Mouse (Mus musculus) limb, embryonic 11.5 days (tissue): ENCODE measurements around the gene Peli1. TPM values are rescaled to one million over a fixed set of nuclear protein-coding genes. Genes with fewer than 3 reads are reported as not detected.

Experiments
- ATAC-seq: fragments of 200-750 bp; cut with Nextera tagmentation; 2 replicates; pipeline ENCODE4 v1.8.0; 2017; ENCODE audit warnings: low read depth; ENCODE audit not compliant: insufficient number of reproducible peaks, low FRiP score, low TSS enrichment
- DNase-seq: peaks from one replicate; pipeline ENCODE4 v3.0.0-alpha.2; 2015; ENCODE audit warnings: low spot score
- H3K27ac ChIP-seq: fragments of 300-500 bp; sonication (generic); replicated peaks from 2 replicates; pipeline ENCODE4 v1.5.1; 2014; ENCODE audit warnings: low read depth, mild to moderate bottlenecking, low read length
- H3K27me3 ChIP-seq: fragments of 300-500 bp; sonication (generic); 2 replicates; pipeline ENCODE4 v1.6.1; 2014; ENCODE audit warnings: mild to moderate bottlenecking, low read length, mixed read lengths; ENCODE audit not compliant: control insufficient read depth, insufficient read depth
- H3K36me3 ChIP-seq: fragments of 300-500 bp; sonication (generic); 2 replicates; pipeline ENCODE4 v1.6.1; 2014; ENCODE audit warnings: mild to moderate bottlenecking, low read length, moderate library complexity, mixed read lengths; ENCODE audit not compliant: control insufficient read depth, insufficient read depth
- H3K4me1 ChIP-seq: fragments of 300-500 bp; sonication (generic); 2 replicates; pipeline ENCODE4 v1.6.1; 2014; ENCODE audit warnings: low read length, mixed read lengths; ENCODE audit not compliant: control insufficient read depth, insufficient read depth
- H3K4me2 ChIP-seq: fragments of 300-500 bp; sonication (generic); 2 replicates; pipeline ENCODE4 v1.6.1; 2014; ENCODE audit warnings: low read depth, mild to moderate bottlenecking, moderate library complexity; ENCODE audit not compliant: severe bottlenecking
- H3K4me3 ChIP-seq: fragments of 300-500 bp; sonication (generic); 2 replicates; pipeline ENCODE4 v1.5.1; 2014; ENCODE audit warnings: low read depth, low read length
- H3K9ac ChIP-seq: fragments of 300-500 bp; sonication (generic); 2 replicates; pipeline ENCODE4 v1.6.1; 2014; ENCODE audit warnings: mild to moderate bottlenecking, low read length
- H3K9me3 ChIP-seq: fragments of 300-500 bp; sonication (generic); 2 replicates; pipeline ENCODE4 v1.6.1; 2016; ENCODE audit warnings: low read length; ENCODE audit not compliant: control insufficient read depth
- WGBS: fragments of 180-500 bp; shearing (Covaris S2); extraction: QIAGEN DNeasy Blood & Tissue Kit; methylation state at CpG from one replicate; pipeline ENCODE4 v1.1.7; 2014; 5-methylcytosine and 5-hydroxymethylcytosine counted together
- polyA plus RNA-seq: library from polyadenylated mRNA; unstranded; fragments of >200 nt; fragmentation: Nextera tagmentation; extraction: Ambion mirVana; gene quantifications from 2 replicates; pipeline ENCODE4 v1.2.1, GENCODE M21; 2014

The Peli1 gene
- polyA plus RNA-seq, 1 experiment from 2014 or later, result 75.6 TPM

- Histone ChIP-seq H3K9ac (no peak overlapping the region), H3K27ac (no peak overlapping the region), H3K4me2 (no peak overlapping the region), H3K4me3 (no peak overlapping the region), H3K36me3 (no peaks in the 10 kb centered on the region), H3K4me1 (no peaks in the 10 kb centered on the region), H3K9me3 (no peaks in the 10 kb centered on the region), H3K27me3 (no peaks in the 10 kb centered on the region)
- ATAC-seq (no peak), DNase-seq (peak; percentile 19)
- WGBS, result 52% methylated on average over 2 of the region's 2 CpGs
Measured at GRCm38 (mm10) chr11:21082711-21083110, 8.4 kb upstream of the Peli1 start.

GRCm38 (mm10) chr11:21088356-21088755, 2.7 kb upstream of the Peli1 start:
- H3K36me3 ChIP-seq, result no peaks in the 10 kb centered on the region
- H3K9me3 ChIP-seq, result no peaks in the 10 kb centered on the region
- ATAC-seq (no peak), DNase-seq (no peak)
- 0 out of 2 replicates have a peak, but pooled peaks cover under 1% of the 10 kb centered on the region for H3K4me1 ChIP-seq
- H3K4me3 ChIP-seq, result no peak overlapping the region
- no peak overlapping the region for H3K4me2 ChIP-seq
- no peak overlapping the region for H3K9ac ChIP-seq
- WGBS, result 33% methylated on average over 2 of the region's 2 CpGs
- H3K27me3 ChIP-seq, result no peaks in the 10 kb centered on the region
- H3K27ac ChIP-seq, result no peak overlapping the region

- ATAC-seq, result no peak
Measured at GRCm38 (mm10) chr11:21089571-21089970, 1.5 kb upstream of the Peli1 start.

GRCm38 (mm10) chr11:21091428-21092405, 626 bp downstream of the Peli1 start:
- peak; percentile 77 for ATAC-seq
- peak overlapping the region; percentile 98 for H3K27ac ChIP-seq
- peak overlapping the region; percentile 41; the same call in 1 of the 2 replicates for H3K4me2 ChIP-seq
- DNase-seq, result peak; percentile 72
- H3K9ac ChIP-seq, result peak overlapping the region; percentile 98
- no peaks in the 10 kb centered on the region; the same call in 1 of the 2 replicates for H3K36me3 ChIP-seq
- WGBS, result under 1% methylated on average over 95 of the region's 99 CpGs
- 0 out of 2 replicates have a peak, but pooled peaks cover 2% of the 10 kb centered on the region for H3K4me1 ChIP-seq
- H3K4me3 ChIP-seq, result peak overlapping the region; percentile 72
- no peaks in the 10 kb centered on the region for H3K9me3 ChIP-seq
- no peaks in the 10 kb centered on the region for H3K27me3 ChIP-seq

More at GRCm38 (mm10) chr11:21089571-21089970, 1.5 kb upstream of the Peli1 start:
- DNase-seq, result no peak
- Histone ChIP-seq H3K4me3 (no peak overlapping the region), H3K36me3 (no peaks in the 10 kb centered on the region), H3K9ac (no peak overlapping the region), H3K4me2 (no peak overlapping the region), H3K27ac (no peak overlapping the region), H3K4me1 (0 out of 2 replicates have a peak, but pooled peaks cover 2% of the 10 kb centered on the region), H3K27me3 (no peaks in the 10 kb centered on the region), H3K9me3 (no peaks in the 10 kb centered on the region)
- WGBS, result 43% methylated on average over 4 of the region's 4 CpGs

- H3K4me3 ChIP-seq, result peak overlapping the region; percentile 72
- DNase-seq (peak; percentile 22), ATAC-seq (no peak)
- no peak overlapping the region for H3K27ac ChIP-seq
- H3K36me3 ChIP-seq, result no peaks in the 10 kb centered on the region; the same call in 1 of the 2 replicates
- H3K4me2 ChIP-seq, result peak overlapping the region; percentile 41
- peak overlapping the region; percentile 49 for H3K9ac ChIP-seq
- no peaks in the 10 kb centered on the region for H3K9me3 ChIP-seq
- WGBS, result 23% methylated on average over 7 of the region's 7 CpGs
- 0 out of 2 replicates have a peak, but pooled peaks cover 2% of the 10 kb centered on the region for H3K4me1 ChIP-seq
- no peaks in the 10 kb centered on the region for H3K27me3 ChIP-seq
Measured at GRCm38 (mm10) chr11:21092621-21093020, 1.5 kb downstream of the Peli1 start.

- Histone ChIP-seq H3K9me3 (no peaks in the 10 kb centered on the region), H3K4me3 (no peak overlapping the region), H3K27ac (no peak overlapping the region), H3K27me3 (no peaks in the 10 kb centered on the region), H3K36me3 (no peaks in the 10 kb centered on the region; the same call in 1 of the 2 replicates), H3K4me1 (0 out of 2 replicates have a peak, but pooled peaks cover 2% of the 10 kb centered on the region), H3K9ac (no peak overlapping the region), H3K4me2 (peak overlapping the region; percentile 35; the same call in 1 of the 2 replicates)
- WGBS, result 44% methylated on average over 3 of the region's 3 CpGs
- DNase-seq (no peak), ATAC-seq (no peak)
Measured at GRCm38 (mm10) chr11:21093081-21093815, 2.2 kb downstream of the Peli1 start.

- H3K36me3 ChIP-seq, result no peaks in the 10 kb centered on the region; the same call in 1 of the 2 replicates
- no peak overlapping the region for H3K4me2 ChIP-seq
- DNase-seq (no peak), ATAC-seq (no peak)
- H3K27me3 ChIP-seq, result no peaks in the 10 kb centered on the region
- H3K9ac ChIP-seq, result no peak overlapping the region
- no peak overlapping the region for H3K27ac ChIP-seq
- H3K9me3 ChIP-seq, result no peaks in the 10 kb centered on the region
- 92% methylated on average over 2 of the region's 2 CpGs for WGBS
- 0 out of 2 replicates have a peak, but pooled peaks cover 2% of the 10 kb centered on the region for H3K4me1 ChIP-seq
- H3K4me3 ChIP-seq, result no peak overlapping the region
Measured at GRCm38 (mm10) chr11:21096590-21096989, 5.5 kb downstream of the Peli1 start.

GRCm38 (mm10) chr11:21098457-21098856, 7.4 kb downstream of the Peli1 start:
- no peaks in the 10 kb centered on the region for H3K9me3 ChIP-seq
- H3K36me3 ChIP-seq, result no peaks in the 10 kb centered on the region; the same call in 1 of the 2 replicates
- no peak overlapping the region for H3K27ac ChIP-seq
- no peak overlapping the region for H3K4me3 ChIP-seq
- DNase-seq (no peak), ATAC-seq (no peak)
- no peak overlapping the region for H3K9ac ChIP-seq
- no peak overlapping the region for H3K4me2 ChIP-seq
- no peaks in the 10 kb centered on the region for H3K27me3 ChIP-seq
- WGBS, result 87% methylated on average over 2 of the region's 2 CpGs
- H3K4me1 ChIP-seq, result 0 out of 2 replicates have a peak, but pooled peaks cover under 1% of the 10 kb centered on the region
